Mouse (Mus musculus): ENCODE data around the gene Man2b1.
"Not testable (repeated sequence)": the region's sequence is repeated elsewhere in the genome, so short reads cannot be mapped to it uniquely, and the experiment has no call there.

The Man2b1 gene

DNA sequence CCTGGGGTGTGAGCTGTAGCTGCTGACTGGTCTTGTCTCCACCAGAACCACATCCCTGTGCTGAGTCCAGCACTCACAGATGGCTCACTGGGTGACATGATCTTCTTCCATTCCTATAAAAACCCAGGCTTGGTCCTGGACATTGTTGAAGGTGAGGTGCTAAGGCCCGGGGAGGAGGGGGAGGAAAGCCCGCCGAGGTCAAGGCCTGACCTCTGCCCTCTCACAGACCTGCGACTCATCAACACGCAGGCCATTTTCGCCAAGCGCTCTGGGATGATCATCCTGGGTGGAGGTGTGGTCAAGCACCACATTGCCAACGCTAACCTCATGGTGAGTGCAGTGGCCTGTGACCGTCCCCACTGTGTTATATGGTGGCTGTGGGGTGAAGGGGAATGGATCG, 8.9 kb upstream of the Man2b1 start:
- DNase-seq (ENCODE audit: low spot score) = no peak

DNA sequence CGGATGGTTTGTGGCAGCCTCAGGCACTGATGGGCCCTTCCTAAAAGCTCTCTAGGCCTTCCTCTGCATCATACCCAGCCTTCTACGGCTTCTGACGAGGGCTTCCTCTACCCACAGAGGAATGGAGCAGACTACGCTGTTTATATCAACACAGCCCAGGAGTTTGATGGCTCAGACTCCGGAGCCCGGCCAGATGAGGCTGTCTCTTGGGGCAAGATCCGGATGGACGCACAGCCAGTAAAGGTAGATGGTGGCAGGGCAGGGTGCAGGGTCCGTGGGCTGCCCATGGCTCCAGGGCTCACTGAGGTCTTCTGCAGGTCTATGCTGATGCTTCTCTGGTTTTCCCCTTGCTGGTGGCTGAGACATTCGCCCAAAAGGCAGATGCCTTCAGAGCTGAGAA, 8.5 kb upstream of the Man2b1 start:
- no peak for DNase-seq (ENCODE audit: low spot score)

DNA sequence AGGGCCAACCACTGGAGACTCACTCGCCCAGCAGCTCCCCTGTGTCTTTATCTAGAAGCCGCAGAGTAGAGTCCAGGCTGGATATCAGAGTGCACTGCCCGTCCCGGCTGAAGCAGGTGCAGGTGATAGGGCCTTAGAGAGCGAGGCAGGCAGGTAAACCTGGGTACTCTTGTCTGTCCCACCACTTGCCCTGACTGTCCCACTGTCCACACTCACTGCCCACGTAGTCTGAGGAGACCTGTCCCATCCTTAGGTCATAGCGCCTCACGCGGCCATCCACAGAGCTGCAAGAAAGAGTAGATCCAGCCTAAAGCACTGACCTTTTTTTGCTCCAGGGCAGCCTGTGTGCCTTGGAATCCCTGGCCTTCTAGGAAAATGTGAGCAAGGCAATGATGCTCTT, 7.1 kb upstream of the Man2b1 start:
- no peak for DNase-seq (ENCODE audit: low spot score)

DNA sequence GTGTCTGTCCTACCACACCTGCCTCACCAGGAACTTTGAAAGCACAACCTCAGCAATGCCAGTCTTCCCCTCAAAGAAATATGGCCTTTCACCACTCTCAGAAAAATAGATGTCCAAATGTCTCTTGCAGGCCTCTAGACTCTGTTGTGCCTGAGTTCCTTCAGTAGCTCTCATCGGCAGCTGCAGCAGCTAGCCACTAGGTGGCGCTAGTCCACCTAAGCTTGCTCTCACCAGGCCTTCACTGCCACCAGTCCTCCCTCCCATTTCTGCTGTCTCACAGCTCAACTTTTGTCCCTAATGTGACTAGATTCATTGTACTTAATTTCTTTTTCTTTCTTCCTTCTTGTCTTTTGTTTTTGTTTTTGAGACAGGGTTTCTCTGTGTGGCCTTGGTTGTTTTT, 6.1 kb upstream of the Man2b1 start:
- peak; percentile 90 for DNase-seq (ENCODE audit: low spot score)

DNA sequence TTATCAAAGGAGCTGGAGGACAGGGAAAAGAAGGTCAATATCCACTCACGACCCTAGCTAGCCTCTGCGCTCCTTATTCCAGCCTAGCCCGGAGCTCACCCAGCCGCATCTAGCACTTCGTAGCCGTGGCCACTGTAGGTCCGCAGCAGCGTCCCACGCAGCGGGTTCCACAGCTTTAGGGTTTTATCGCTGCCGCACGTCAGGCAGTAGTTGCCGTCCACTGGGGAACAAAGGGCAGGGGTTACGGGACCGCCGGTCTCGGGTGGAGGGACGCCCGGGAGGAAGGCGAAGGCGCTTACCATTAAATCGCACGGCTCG, 2.9 kb upstream of the Man2b1 start:
- peak; percentile 32 for DNase-seq (ENCODE audit: low spot score)

DNA sequence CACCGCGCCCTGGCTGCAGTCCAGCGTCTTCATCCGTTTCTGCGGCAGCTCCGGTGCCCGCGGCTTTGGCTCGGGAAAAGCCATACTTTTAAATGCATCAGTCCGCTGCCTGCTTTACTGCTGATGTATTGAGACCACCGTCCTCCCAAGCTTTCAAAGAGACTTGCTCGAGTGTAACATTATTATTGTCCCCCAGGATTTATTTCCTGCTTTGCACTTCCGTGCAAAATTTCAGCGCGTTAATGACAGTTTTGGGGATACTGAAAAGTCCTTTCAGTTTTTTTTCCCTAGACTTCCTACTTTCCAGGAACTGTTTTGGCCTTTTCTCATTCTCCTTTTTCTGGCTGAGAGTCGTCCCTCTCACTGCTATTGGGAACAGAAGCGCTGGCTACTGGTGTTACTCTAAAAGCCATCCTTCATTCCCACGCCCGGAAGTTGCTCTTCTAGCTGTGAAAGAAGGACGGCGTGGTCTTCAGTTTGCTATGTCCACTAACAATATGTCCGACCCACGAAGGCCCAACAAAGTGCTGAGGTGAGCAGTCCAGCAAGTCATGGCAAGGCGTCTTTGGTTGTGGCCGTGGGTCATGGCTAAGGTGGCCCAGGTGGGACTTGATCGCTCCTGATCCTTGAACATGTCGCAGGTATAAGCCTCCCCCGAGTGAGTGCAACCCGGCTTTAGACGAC, 2.4 kb upstream of the Man2b1 start, which contains the start of gene Wdr83os:
Gene Wdr83os (plus strand): TSS at position 209 of the 684 bp plus-strand sequence.
- peak; percentile 84 for DNase-seq (ENCODE audit: low spot score)

DNA sequence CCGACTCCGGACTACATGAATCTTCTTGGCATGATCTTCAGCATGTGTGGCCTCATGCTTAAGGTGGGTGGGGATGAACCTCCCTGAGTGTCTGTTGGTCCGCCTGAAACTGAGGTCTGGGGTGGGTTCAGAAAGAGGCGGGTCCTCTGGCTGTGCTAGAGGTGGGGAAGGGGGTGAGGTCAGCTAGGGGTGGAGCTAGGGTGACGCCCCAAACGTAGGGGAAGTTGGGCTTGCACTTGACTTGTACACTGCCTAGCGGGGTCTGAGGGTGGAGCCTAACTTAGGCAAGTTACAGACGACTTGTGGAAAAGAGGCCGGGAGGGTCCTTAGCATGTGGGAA, 1.9 kb upstream of the Man2b1 start, which contains the start of gene Wdr83:
Gene Wdr83 (minus strand): TSS at position 91 of the 340 bp plus-strand sequence.
- peak; percentile 64 for DNase-seq (ENCODE audit: low spot score)

DNA sequence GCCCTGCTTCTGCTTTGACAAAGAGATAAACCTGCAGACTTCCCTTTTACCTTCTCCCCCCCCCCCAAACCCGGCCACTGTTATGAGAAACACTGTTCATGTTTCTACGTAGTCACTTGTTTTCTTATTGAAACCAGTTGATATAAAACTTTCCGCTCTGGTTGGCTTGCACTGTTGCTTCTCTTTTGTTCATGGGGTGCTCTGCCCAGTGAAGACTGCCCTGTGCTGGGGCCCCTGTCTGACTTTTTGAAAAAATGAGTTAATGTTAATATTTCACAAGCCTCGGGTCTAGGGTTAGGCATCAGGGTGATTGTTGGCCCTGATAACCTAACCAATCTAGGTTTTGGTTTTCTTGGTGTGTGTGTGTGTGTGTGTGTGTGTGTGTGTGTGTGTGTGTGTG, 901 bp upstream of the Man2b1 start:
- DNase-seq (ENCODE audit: low spot score) = not testable (repeated sequence)

DNA sequence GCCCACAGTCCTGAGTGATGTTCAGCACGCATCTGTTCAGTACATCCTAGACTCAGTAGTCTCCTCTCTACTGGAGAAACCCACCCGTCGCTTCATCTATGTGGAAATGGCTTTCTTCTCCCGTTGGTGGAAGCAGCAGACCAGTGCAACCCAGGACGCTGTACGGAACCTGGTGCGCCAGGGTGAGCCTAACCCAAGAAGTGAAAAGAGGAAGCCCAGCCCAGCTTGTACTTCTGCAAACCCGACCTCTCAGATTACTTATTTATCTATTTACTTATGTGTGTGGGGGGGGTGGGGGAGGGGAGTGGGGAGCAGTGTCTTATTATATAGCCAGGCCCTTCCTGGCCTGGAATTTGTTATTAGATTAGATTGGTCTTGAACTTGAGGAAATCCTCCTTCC, 1.6 kb downstream of the Man2b1 start:
- DNase-seq (ENCODE audit: low spot score) = no peak

DNA sequence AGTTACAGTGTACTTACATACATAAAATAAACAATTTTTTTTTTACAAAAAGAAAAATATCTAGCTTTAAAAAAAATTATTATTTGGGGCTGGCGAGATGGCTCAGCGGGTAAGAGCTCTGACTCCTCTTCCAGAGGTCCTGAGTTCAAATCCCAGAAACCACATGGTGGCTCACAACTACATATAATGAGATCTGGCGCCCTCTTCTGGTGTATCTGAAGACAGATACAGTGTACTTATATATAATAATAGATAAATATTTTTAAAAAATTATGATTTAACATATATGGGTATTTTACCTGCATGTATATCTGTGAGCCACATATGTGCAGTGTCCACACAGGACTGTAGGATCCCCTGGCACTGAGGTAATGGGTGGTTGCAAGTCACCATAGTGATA, 3.2 kb downstream of the Man2b1 start:
- no peak for DNase-seq (ENCODE audit: low spot score)

DNA sequence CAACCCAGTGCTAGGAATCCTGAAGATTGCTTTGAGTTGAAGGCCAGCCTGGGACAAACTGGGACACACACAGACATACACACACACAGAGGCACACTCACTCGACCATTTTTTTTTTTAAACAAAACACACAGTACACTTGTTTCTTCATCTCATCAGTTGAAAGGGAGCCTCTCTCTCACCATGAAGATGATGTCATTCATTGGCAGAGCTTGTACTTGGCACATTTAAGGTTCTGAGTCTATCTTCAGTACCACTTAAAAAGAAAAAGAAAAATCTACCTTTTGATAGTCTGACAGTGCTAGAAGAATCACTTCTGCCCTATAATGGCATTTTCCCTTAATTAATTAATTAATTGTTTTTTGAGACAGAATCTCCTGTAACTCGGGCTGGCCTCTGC, 5.7 kb downstream of the Man2b1 start:
- DNase-seq (ENCODE audit: low spot score) = no peak

DNA sequence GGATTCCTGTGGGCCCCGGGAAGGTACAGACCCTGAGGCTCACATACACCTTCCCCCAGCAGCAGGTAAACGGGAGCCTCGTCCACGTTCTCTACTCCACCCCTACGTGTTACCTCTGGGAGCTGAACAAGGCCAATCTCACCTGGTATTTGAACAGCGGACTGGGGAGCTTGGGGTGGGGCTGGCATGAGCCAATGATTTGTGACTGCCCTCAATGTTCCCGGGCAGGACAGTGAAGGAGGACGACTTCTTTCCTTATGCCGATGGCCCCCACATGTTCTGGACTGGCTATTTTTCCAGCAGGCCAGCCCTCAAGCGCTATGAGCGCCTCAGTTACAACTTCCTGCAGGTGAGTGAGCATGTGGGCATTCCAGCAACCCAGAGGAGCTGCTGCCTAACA, 7.8 kb downstream of the Man2b1 start:
- no peak for DNase-seq (ENCODE audit: low spot score)

DNA sequence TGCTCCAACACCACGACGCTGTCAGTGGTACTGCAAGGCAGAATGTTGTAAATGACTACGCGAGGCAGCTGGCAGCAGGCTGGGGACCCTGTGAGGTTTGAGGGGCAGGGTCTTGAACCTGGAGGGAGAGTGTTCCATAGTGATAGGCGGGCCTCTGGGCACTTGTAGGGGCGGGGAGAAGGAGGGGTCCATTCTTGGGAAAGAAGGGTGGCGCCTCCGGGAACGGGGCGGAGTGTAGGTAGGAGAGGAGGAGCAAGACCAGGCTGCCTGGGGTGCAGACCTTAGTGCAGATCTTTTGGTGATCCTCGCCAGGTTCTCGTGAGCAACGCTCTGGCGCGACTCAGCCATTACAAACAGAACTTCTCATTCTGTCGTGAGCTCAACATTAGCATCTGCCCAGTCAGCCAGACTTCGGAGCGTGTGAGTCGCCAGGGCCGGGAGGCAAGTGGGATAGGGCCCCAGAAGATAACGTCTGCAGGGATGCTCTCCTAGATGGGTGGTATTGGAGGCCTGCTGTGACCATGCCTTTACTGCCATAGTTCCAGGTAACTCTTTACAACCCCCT, 8.5 kb downstream of the Man2b1 start:
- DNase-seq (ENCODE audit: low spot score) = no peak

DNA sequence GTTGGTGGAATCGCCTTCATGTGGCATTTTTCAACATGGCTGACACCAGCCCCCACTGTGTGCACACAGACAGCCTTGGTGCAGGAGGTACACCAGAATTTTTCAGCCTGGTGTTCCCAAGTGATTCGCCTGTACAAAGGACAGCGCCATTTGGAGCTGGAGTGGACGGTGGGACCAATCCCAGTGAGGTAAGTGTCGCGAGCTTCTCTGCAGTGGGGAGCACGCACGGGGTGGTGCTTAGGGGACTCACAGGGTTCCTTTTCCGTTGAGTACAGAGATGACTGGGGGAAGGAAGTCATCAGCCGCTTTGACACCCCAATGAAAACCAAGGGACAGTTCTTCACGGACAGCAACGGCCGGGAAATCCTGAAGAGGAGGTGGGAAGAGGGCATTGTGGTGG, 12.0 kb downstream of the Man2b1 start:
- DNase-seq (ENCODE audit: low spot score) = no peak

DNA sequence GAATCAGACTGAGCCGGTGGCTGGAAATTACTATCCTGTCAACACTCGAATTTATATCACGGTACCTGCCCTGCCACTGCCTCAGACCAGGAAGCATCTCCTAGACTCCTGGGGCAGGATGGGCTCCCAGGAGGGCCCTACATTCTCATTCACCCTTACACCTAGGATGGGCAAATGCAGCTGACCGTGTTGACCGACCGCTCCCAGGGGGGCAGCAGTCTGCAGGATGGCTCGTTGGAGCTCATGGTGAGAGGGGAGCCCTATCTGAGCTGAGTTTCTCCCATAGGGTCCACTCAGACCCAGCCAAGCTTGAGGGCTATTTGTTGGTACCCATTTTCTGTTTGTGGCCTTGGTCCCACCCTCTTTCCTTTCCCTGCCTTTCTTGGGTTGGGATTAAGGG, 12.5 kb downstream of the Man2b1 start:
- DNase-seq (ENCODE audit: low spot score) = no peak

DNA sequence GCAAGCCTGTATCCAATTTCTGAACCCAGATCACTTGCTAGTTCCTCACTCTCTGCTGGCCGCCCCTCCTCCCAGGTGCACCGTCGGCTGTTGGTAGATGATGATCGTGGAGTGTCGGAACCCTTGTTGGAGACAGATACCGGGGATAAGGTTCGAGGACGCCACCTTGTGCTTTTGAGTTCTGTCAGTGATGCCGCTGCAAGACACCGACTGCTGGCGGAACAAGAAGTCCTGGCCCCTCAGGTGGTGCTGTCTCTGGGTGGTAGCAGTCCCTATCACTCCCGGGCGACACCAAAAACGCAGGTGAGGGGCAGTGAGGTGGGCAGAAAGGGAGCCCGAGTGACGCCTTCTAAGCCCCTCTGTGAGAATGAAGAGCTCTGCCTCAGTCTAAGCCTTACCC, 13.1 kb downstream of the Man2b1 start:
- no peak for DNase-seq (ENCODE audit: low spot score)

DNA sequence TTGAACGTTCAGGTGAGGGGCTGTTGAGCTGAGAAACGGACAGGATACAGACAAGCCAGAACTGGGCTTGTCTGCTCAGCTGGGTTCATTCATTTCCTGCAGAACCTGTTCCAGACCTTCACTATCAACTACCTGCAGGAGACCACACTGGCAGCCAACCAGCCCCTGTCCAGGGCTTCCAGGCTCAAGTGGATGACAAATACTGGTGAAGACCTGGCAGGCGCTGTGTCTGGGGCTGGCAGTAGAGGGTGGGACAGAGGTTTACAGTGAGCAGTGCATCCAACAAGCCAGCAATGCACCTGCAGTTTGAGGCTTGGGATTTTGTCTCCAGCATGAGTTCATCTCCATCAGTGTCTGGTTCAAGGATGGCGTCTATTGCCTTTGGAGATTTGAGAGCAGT, 13.8 kb downstream of the Man2b1 start:
- no peak for DNase-seq (ENCODE audit: low spot score)

DNA sequence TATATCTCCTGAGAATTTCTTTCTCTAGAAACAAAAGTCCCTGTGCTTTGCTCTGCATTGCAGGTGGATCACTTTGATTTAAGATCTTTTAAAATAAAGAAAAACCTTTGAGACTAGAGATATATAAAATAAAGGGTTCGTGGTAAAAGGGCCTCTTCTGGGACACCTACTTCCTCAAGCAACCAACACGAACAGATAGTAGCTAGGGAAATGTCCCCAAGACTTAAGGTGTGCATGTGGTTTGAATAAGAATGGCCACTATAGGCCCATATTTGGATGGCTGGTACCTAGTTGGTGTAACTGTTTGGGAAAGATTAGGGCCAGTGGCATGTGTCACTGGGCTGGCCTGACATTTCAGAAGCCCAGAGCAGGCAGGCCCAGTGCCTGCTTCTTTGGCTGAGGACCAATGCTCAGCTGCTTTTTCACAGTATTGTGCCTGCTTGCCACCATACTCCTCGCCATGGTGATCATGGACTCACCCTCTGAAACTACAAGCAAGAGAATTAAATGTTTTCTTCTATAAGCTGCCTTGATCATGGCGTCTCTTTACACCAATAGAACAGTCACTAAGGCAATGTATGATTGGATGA, 17.1 kb downstream of the Man2b1 start:
- no peak for DNase-seq (ENCODE audit: low spot score)

DNA sequence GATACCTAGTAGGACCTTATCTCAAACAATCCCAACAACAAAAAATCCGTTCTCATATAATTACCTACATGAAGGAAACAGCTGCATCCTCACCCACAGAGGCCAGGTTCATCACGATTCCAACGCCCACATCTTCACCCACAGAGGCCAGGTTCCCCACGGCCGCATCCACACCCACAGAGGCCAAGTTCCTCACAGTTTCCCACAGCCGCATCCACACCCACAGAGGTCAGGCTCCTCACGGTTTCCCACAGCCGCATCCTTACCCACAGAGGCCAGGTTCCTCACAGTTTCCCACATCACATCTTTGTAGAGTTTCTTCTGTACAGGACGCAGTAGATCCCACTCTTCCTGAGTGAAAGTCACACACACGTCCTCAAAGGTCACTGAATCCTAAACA, 30.2 kb downstream of the Man2b1 start:
- DNase-seq (ENCODE audit: low spot score) = no peak

DNA sequence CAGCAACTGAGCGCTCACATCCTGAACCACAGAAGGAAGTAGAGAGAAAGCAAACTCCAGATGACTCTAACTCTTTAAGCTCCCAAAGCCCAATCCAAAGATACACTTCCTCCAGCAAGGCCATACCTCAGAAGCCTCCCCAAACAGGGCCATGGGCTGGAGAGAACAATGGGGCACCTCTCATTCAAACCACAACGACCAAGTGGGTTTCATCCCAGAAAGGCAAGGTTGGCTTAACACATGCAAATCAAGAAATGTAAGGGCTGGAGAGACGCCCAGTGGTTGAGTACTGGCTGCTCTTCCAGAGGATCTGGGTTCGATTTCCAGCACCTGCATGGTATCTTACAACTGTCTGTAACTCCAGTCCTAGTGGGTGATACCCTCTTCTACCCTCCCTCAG, 32.4 kb downstream of the Man2b1 start:
- DNase-seq (ENCODE audit: low spot score) = no peak

DNA sequence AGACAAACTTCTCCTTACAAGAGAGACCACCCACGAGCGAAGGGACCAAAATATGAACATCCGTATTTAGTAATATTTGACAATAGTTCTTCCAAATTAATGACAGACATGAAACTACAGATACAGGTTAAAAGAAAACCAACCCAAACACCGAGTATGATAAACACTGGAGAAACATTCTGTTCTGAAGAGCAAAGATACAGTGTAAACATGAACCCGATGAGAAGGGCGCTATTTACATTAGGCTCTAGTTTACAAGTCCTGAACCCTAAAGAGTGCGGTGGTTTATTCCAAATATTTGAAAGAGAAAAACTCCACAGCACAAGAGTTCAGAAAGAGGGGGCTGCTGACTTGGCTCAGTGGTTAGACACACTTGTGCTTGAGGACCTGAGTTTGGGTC, 33.9 kb downstream of the Man2b1 start:
- DNase-seq (ENCODE audit: low spot score) = no peak

DNA sequence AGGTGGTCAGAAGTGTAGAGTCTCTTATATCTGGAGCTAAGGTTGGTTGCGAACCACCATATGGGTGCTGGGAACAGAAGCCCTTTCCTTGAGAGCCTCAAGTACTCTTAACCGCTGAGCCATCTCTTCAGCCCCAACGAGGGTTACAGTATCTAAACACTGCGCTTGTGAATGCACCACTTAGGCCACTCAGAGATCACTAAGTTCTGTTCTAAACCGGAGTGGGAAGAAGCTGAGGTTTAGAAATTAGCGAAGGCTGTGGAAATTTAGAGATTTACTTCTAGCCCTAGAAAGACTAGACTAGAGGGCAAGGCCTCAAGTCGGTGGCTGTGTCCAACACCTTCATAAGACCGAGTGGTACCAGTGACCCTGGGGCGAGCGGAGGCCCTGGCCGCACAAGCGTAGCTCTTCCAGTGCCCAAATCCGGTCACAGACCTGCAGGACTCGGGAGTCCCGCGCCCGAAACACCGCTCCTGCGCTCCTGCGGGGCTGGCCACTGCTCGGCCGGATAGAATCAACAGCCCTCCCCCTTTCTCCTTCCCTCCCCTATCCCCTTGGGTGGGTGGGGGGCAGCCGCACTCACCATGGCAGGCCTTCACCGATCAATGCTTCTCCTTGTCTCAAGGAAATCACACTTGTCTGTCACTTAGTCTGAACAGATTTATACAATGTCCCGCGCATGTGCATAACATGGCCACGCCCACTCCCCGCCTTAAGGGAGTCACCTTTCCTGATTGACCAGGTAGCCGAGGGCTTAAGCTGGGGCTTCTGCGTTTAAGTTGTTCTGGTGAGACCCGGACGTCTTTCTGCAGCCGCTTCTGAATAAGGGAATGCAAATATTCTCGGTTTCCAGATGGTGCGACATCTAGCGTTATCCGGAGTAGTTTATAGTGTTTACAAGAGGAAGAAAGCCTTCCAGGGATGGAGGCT, 36.2 kb downstream of the Man2b1 start:
- DNase-seq (ENCODE audit: low spot score) = peak; percentile 64

DNA sequence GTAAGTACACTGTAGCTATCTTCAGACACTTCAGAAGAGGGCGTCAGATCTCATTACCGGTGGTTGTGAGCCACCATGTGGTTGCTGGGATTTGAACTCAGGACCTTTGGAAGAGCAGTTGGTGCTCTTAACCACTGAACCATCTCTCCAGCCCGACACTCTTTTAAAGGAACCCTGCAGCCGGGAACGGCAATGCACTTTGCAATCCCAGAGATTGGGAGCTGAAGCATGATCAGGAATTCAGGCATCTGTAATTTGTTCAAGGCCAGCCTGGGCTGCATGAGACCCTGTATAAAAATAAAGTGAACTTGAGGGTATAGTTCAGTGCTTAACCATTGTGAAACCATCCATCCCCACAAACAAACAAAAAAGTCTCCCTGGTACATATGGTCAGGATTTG, 37.2 kb downstream of the Man2b1 start:
- not testable (repeated sequence) for DNase-seq (ENCODE audit: low spot score)
